Mouse (Mus musculus) spleen, adult 2 months (tissue): ENCODE results near the gene Smug1.

ENCODE experiments used
- CTCF ChIP-seq: fragments of 200-500 bp; IDR thresholded peaks from 2 replicates; pipeline ENCODE4 v1.5.1; 2011; ENCODE audit warnings: mild to moderate bottlenecking, inconsistent platforms; ENCODE audit not compliant: insufficient read depth, insufficient read length, insufficient replicate concordance; ENCODE audit errors: extremely low read depth
- POLR2A ChIP-seq: fragments of 200-500 bp; IDR thresholded peaks from 2 replicates; pipeline ENCODE4 v1.6.1; 2011; ENCODE audit warnings: low read depth, low read length, inconsistent platforms

DNA sequence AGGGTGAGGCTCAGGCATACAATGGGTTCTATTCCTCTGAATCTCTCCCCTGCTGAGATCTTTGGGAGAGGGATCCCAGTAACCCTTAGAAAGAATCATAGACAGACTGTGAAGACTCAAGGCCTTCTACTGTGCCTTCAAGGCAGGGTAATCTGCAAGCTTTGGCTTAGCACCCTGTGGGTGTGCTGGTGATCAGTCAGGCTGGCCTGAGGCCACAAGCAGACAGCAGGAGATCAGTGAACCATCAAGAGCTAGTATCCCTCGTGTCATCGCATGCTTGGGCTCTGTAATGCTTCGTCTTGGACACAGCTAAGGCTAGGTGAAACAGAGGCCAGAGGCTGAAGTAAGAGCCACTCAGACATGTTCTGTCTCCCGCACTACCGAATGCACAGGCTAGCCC, 6.4 kb upstream of the Smug1 start:
- TF ChIP-seq CTCF (no peak), POLR2A (no peak)
